ENCODE assay signal across 17 mouse cellular contexts in genomic region chr5:139625871-139626460, GRCm38 (mm10).
DNase-seq lines count a peak whose midpoint lies in the region; ATAC-seq and TF ChIP-seq lines count a peak whose summit lies in the region.
"Had no signal": no experiment of that assay in that cellular context is flagged by ENCODE, and none has a peak within 500 bp of the region (broad histone marks: within the 10 kb centered on the region; RNA-seq: fewer than 3 reads in every experiment).

No protein-coding gene starts in this region.

- peaks cover 30% of the 10 kb centered on the region for H3K27me3 ChIP-seq in hindbrain, embryonic 12.5 days
- H3K27me3 ChIP-seq in hindbrain, embryonic 10.5 days (ENCODE audit: insufficient read depth, poor library complexity, severe bottlenecking): peaks cover 45% of the 10 kb centered on the region
- H3K27me3 ChIP-seq in hindbrain, embryonic 14.5 days (ENCODE audit: control insufficient read depth, insufficient read depth, low read length): no peaks in the 10 kb centered on the region
- H3K27me3 ChIP-seq in neural tube, embryonic 14.5 days (ENCODE audit: control insufficient read depth, insufficient read depth, low read length): no peaks in the 10 kb centered on the region
- H3K27me3 ChIP-seq in lung, postnatal 0 days (replicated peaks; ENCODE audit: insufficient read depth, low read length): no peaks in the 10 kb centered on the region

- no peak overlapping the region for H3K4me2 ChIP-seq in hindbrain, embryonic 12.5 days (replicated peaks)
- H3K4me2 ChIP-seq in hindbrain, embryonic 14.5 days (replicated peaks): no peak overlapping the region
- no peak overlapping the region for H3K4me2 ChIP-seq in neural tube, embryonic 14.5 days (ENCODE audit: low read depth, low read length)
- no peak overlapping the region for H3K4me2 ChIP-seq in lung, postnatal 0 days (replicated peaks; ENCODE audit: low read depth, low read length)
- H3K4me2 ChIP-seq: heart, embryonic 13.5 days; limb, embryonic 13.5 days had no signal

- TF ChIP-seq CTCF in lung, postnatal 0 days (IDR thresholded peaks at IDR 0.05): no peak

- H3K36me3 ChIP-seq in hindbrain, embryonic 12.5 days: no peaks in the 10 kb centered on the region
- no peaks in the 10 kb centered on the region for H3K36me3 ChIP-seq in hindbrain, embryonic 10.5 days
- no peaks in the 10 kb centered on the region for H3K36me3 ChIP-seq in hindbrain, embryonic 14.5 days (replicated peaks; ENCODE audit: control insufficient read depth, insufficient read depth)
- H3K36me3 ChIP-seq in neural tube, embryonic 14.5 days (ENCODE audit: control insufficient read depth, insufficient read depth, low read length): no peaks in the 10 kb centered on the region
- no peaks in the 10 kb centered on the region for H3K36me3 ChIP-seq in lung, postnatal 0 days (ENCODE audit: insufficient read depth, low read length)
- H3K36me3 ChIP-seq: heart, embryonic 13.5 days; limb, embryonic 13.5 days; midbrain, embryonic 10.5 days had no signal

- H3K9ac ChIP-seq in hindbrain, embryonic 12.5 days: no peak overlapping the region
- H3K9ac ChIP-seq in hindbrain, embryonic 14.5 days: no peak overlapping the region
- no peak overlapping the region for H3K9ac ChIP-seq in neural tube, embryonic 14.5 days (replicated peaks; ENCODE audit: low read depth, low read length)
- no peak overlapping the region for H3K9ac ChIP-seq in lung, postnatal 0 days (replicated peaks; ENCODE audit: low read depth)
- H3K9ac ChIP-seq: heart, embryonic 13.5 days; limb, embryonic 13.5 days had no signal

- TF ChIP-seq EP300 in lung, postnatal 0 days (IDR thresholded peaks at IDR 0.05): no peak

- DNase-seq in hindbrain, embryonic 10.5 days (ENCODE audit: low spot score): no peak
- DNase-seq in Muller cell, postnatal 12 days (ENCODE audit: inconsistent ontology term): peak; percentile 24
- peak; percentile 69 for DNase-seq in hindbrain, embryonic 14.5 days (ENCODE audit: low spot score)
- DNase-seq in lung, postnatal 0 days (ENCODE audit: low spot score): no peak
- no peak for DNase-seq in adrenal gland, adult 18-20 months (ENCODE audit: low spot score in 2 of 2)
- DNase-seq in kidney, adult 9 months: no peak
- DNase-seq: adrenal gland, adult 2 months; cerebellum, adult 11 months; gastrocnemius, postnatal 25 days; kidney, postnatal 25 days; lung, adult 2 months; thymus, postnatal 14 days had no signal

- peaks cover 13% of the 10 kb centered on the region for H3K9me3 ChIP-seq in hindbrain, embryonic 12.5 days (replicated peaks)
- H3K9me3 ChIP-seq in hindbrain, embryonic 10.5 days: peaks cover 14% of the 10 kb centered on the region; the same call in 1 of the 2 replicates
- H3K9me3 ChIP-seq in hindbrain, embryonic 14.5 days (ENCODE audit: control insufficient read depth, low read length): peaks cover 8% of the 10 kb centered on the region; the same call in 1 of the 2 replicates
- peaks cover 5% of the 10 kb centered on the region; the same call in 1 of the 2 replicates for H3K9me3 ChIP-seq in neural tube, embryonic 14.5 days (ENCODE audit: control insufficient read depth, low read length)
- H3K9me3 ChIP-seq in lung, postnatal 0 days (ENCODE audit: low read length): no peaks in the 10 kb centered on the region

- H3K4me3 ChIP-seq in hindbrain, embryonic 12.5 days: no peak overlapping the region
- no peak overlapping the region for H3K4me3 ChIP-seq in hindbrain, embryonic 10.5 days
- no peak overlapping the region for H3K4me3 ChIP-seq in hindbrain, embryonic 14.5 days (replicated peaks; ENCODE audit: low read length)
- H3K4me3 ChIP-seq in neural tube, embryonic 14.5 days (ENCODE audit: low read depth, low read length): no peak overlapping the region
- H3K4me3 ChIP-seq in lung, postnatal 0 days (ENCODE audit: low read depth, low read length): no peak overlapping the region
- H3K4me3 ChIP-seq: heart, embryonic 13.5 days; limb, embryonic 13.5 days; midbrain, embryonic 10.5 days had no signal

- H3K27ac ChIP-seq in hindbrain, embryonic 12.5 days: peak overlapping the region; percentile 66
- H3K27ac ChIP-seq in hindbrain, embryonic 10.5 days: no peak overlapping the region; the same call in 1 of the 2 replicates
- H3K27ac ChIP-seq in hindbrain, embryonic 14.5 days: peak overlapping the region; percentile 53; the same call in 1 of the 2 replicates
- H3K27ac ChIP-seq in neural tube, embryonic 14.5 days (ENCODE audit: low read depth, low read length): peak overlapping the region; percentile 34; the same call in 1 of the 2 replicates
- no peak overlapping the region for H3K27ac ChIP-seq in lung, postnatal 0 days (ENCODE audit: low read length)
- H3K27ac ChIP-seq: heart, embryonic 13.5 days; limb, embryonic 13.5 days; midbrain, embryonic 10.5 days had no signal

- 67% methylated on average over 22 of the region's 22 CpGs for WGBS in hindbrain, embryonic 12.5 days
- 85% methylated on average over 22 of the region's 22 CpGs for WGBS in hindbrain, embryonic 10.5 days
- 45% methylated on average over 22 of the region's 22 CpGs for WGBS in hindbrain, embryonic 14.5 days
- 38% methylated on average over 22 of the region's 22 CpGs for WGBS in neural tube, embryonic 14.5 days
- WGBS in lung, postnatal 0 days: 73% methylated on average over 22 of the region's 22 CpGs

- ATAC-seq in hindbrain, embryonic 12.5 days (ENCODE audit: low FRiP score): peak; percentile 67
- ATAC-seq in hindbrain, embryonic 14.5 days (ENCODE audit: low FRiP score): peak; percentile 62
- ATAC-seq in neural tube, embryonic 14.5 days (ENCODE audit: low read depth): peak; percentile 69; the same call in 1 of the 2 replicates
- no peak for ATAC-seq in lung, postnatal 0 days

- no peaks in the 10 kb centered on the region for H3K4me1 ChIP-seq in hindbrain, embryonic 12.5 days
- no peaks in the 10 kb centered on the region for H3K4me1 ChIP-seq in hindbrain, embryonic 10.5 days (replicated peaks)
- H3K4me1 ChIP-seq in hindbrain, embryonic 14.5 days (replicated peaks; ENCODE audit: control insufficient read depth, insufficient read depth, low read length): no peaks in the 10 kb centered on the region
- H3K4me1 ChIP-seq in neural tube, embryonic 14.5 days (ENCODE audit: control insufficient read depth, insufficient read depth, low read length): no peaks in the 10 kb centered on the region
- H3K4me1 ChIP-seq in lung, postnatal 0 days (ENCODE audit: insufficient read depth, low read depth, low read length): no peaks in the 10 kb centered on the region
- H3K4me1 ChIP-seq: heart, embryonic 13.5 days; midbrain, embryonic 10.5 days had no signal

Comparison
In these comparisons a context has a peak if more than half of its experiments do, and no peak if none do; other contexts are left out.
1. H3K27ac ChIP-seq: peak in hindbrain, embryonic 12.5 days (single experiment), hindbrain, embryonic 14.5 days (single experiment) and neural tube, embryonic 14.5 days (single experiment); none in hindbrain, embryonic 10.5 days (single experiment) and lung, postnatal 0 days (single experiment).
2. DNase-seq: peak in Muller cell, postnatal 12 days (single experiment) and hindbrain, embryonic 14.5 days (single experiment); none in hindbrain, embryonic 10.5 days (single experiment), lung, postnatal 0 days (single experiment), adrenal gland, adult 18-20 months (0 of 2) and kidney, adult 9 months (single experiment).